Mouse (Mus musculus): ENCODE measurements around the gene Hoxc5. TPM values are rescaled to one million over a fixed set of nuclear protein-coding genes. Genes with fewer than 3 reads are reported as not detected.

Hoxc5 gene
- polyA plus RNA-seq, 1 experiment from 2014 or later = not detected

- no peak for ATAC-seq (replicated peaks; ENCODE audit: low FRiP score)
- Histone ChIP-seq H3K4me1 (replicated peaks; ENCODE audit: control insufficient read depth, insufficient read depth, low read length) (0 out of 2 replicates have a peak, but pooled peaks cover 2% of the 10 kb centered on the region), H3K27me3 (ENCODE audit: control insufficient read depth, insufficient read depth, low read length) (peaks cover 92% of the 10 kb centered on the region), H3K9ac (ENCODE audit: low read length) (no peak overlapping the region), H3K4me3 (ENCODE audit: low read depth, low read length) (no peak overlapping the region), H3K4me2 (ENCODE audit: low read depth, low read length, severe bottlenecking) (no peak overlapping the region), H3K36me3 (ENCODE audit: control insufficient read depth, insufficient read depth, low read length) (no peaks in the 10 kb centered on the region), H3K27ac (ENCODE audit: low read depth, low read length) (no peak overlapping the region), H3K9me3 (ENCODE audit: control insufficient read depth, low read length) (no peaks in the 10 kb centered on the region)
- DNase-seq (ENCODE audit: low spot score) = no peak
- WGBS = under 1% methylated on average over 21 of the region's 21 CpGs
Measured at GRCm38 (mm10) chr15:103059393-103059992, 92.2 kb downstream of the Hoxc5 start.

- Histone ChIP-seq H3K9me3 (ENCODE audit: control insufficient read depth, low read length) (no peaks in the 10 kb centered on the region), H3K9ac (ENCODE audit: low read length) (no peak overlapping the region), H3K27me3 (ENCODE audit: control insufficient read depth, insufficient read depth, low read length) (peaks cover 90% of the 10 kb centered on the region), H3K4me2 (ENCODE audit: low read depth, low read length, severe bottlenecking) (no peak overlapping the region), H3K4me1 (replicated peaks; ENCODE audit: control insufficient read depth, insufficient read depth, low read length) (0 out of 2 replicates have a peak, but pooled peaks cover 2% of the 10 kb centered on the region), H3K4me3 (ENCODE audit: low read depth, low read length) (no peak overlapping the region), H3K36me3 (ENCODE audit: control insufficient read depth, insufficient read depth, low read length) (no peaks in the 10 kb centered on the region), H3K27ac (ENCODE audit: low read depth, low read length) (no peak overlapping the region)
- no peak for DNase-seq (ENCODE audit: low spot score)
- WGBS = 2% methylated on average over 11 of the region's 11 CpGs
- no peak for ATAC-seq (replicated peaks; ENCODE audit: low FRiP score)
Measured at GRCm38 (mm10) chr15:103060021-103060340, 92.7 kb downstream of the Hoxc5 start.

GRCm38 (mm10) chr15:103060341-103061130 lies 93.3 kb downstream of the Hoxc5 start:
- no peak overlapping the region for H3K4me3 ChIP-seq (ENCODE audit: low read depth, low read length)
- 0 out of 2 replicates have a peak, but pooled peaks cover 2% of the 10 kb centered on the region for H3K4me1 ChIP-seq (replicated peaks; ENCODE audit: control insufficient read depth, insufficient read depth, low read length)
- no peak; the same call in 1 of the 2 replicates for ATAC-seq (replicated peaks; ENCODE audit: low FRiP score)
- no peak overlapping the region for H3K4me2 ChIP-seq (ENCODE audit: low read depth, low read length, severe bottlenecking)
- H3K27ac ChIP-seq (ENCODE audit: low read depth, low read length) = no peak overlapping the region
- H3K36me3 ChIP-seq (ENCODE audit: control insufficient read depth, insufficient read depth, low read length) = no peaks in the 10 kb centered on the region
- no peaks in the 10 kb centered on the region for H3K9me3 ChIP-seq (ENCODE audit: control insufficient read depth, low read length)
- no peak overlapping the region for H3K9ac ChIP-seq (ENCODE audit: low read length)
- peaks cover 90% of the 10 kb centered on the region for H3K27me3 ChIP-seq (ENCODE audit: control insufficient read depth, insufficient read depth, low read length)
- 1% methylated on average over 36 of the region's 36 CpGs for WGBS
- peak; percentile 68 for DNase-seq (ENCODE audit: low spot score)

GRCm38 (mm10) chr15:103061131-103061825 lies 94.0 kb downstream of the Hoxc5 start:
- Histone ChIP-seq H3K27me3 (ENCODE audit: control insufficient read depth, insufficient read depth, low read length) (peaks cover 91% of the 10 kb centered on the region), H3K9me3 (ENCODE audit: control insufficient read depth, low read length) (no peaks in the 10 kb centered on the region), H3K4me1 (replicated peaks; ENCODE audit: control insufficient read depth, insufficient read depth, low read length) (0 out of 2 replicates have a peak, but pooled peaks cover 2% of the 10 kb centered on the region), H3K36me3 (ENCODE audit: control insufficient read depth, insufficient read depth, low read length) (no peaks in the 10 kb centered on the region), H3K9ac (ENCODE audit: low read length) (no peak overlapping the region), H3K4me2 (ENCODE audit: low read depth, low read length, severe bottlenecking) (no peak overlapping the region), H3K27ac (ENCODE audit: low read depth, low read length) (no peak overlapping the region), H3K4me3 (ENCODE audit: low read depth, low read length) (no peak overlapping the region)
- ATAC-seq (replicated peaks; ENCODE audit: low FRiP score) = no peak
- under 1% methylated on average over 30 of the region's 30 CpGs for WGBS
- peak; percentile 56 for DNase-seq (ENCODE audit: low spot score)

- H3K27me3 ChIP-seq (ENCODE audit: control insufficient read depth, insufficient read depth, low read length) = peaks cover 86% of the 10 kb centered on the region
- no peak overlapping the region for H3K4me3 ChIP-seq (ENCODE audit: low read depth, low read length)
- no peak overlapping the region for H3K4me2 ChIP-seq (ENCODE audit: low read depth, low read length, severe bottlenecking)
- no peaks in the 10 kb centered on the region for H3K9me3 ChIP-seq (ENCODE audit: control insufficient read depth, low read length)
- ATAC-seq (replicated peaks; ENCODE audit: low FRiP score) (no peak), DNase-seq (ENCODE audit: low spot score) (no peak)
- H3K4me1 ChIP-seq (replicated peaks; ENCODE audit: control insufficient read depth, insufficient read depth, low read length) = 0 out of 2 replicates have a peak, but pooled peaks cover 2% of the 10 kb centered on the region
- H3K9ac ChIP-seq (ENCODE audit: low read length) = no peak overlapping the region
- 0% methylated on average over 2 of the region's 2 CpGs for WGBS
- H3K36me3 ChIP-seq (ENCODE audit: control insufficient read depth, insufficient read depth, low read length) = no peaks in the 10 kb centered on the region
- H3K27ac ChIP-seq (ENCODE audit: low read depth, low read length) = no peak overlapping the region
Measured at GRCm38 (mm10) chr15:103061988-103062387, 94.7 kb downstream of the Hoxc5 start.

DNA sequence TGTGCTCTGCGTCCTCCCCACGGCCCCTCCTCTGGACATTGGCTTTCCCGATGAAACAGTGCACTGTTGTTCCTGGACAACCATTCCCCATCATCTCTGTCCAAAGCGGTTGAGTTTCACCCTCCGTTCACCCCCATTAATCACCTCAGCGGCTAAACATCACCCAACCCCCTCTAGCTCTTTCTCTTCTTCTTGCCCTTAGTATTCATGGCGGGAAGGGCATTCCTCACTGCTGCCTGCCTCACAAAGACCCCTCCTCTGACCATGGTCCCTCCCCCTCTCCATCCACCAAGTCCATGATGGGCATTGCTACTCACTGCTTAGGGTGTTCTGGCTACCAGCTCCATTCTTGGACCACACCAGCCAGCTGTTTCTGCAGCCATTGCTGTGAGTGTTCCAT lies 98.4 kb downstream of the Hoxc5 start:
- no peak overlapping the region for H3K27ac ChIP-seq (ENCODE audit: low read depth, low read length)
- no peaks in the 10 kb centered on the region for H3K36me3 ChIP-seq (ENCODE audit: control insufficient read depth, insufficient read depth, low read length)
- no peaks in the 10 kb centered on the region for H3K4me1 ChIP-seq (replicated peaks; ENCODE audit: control insufficient read depth, insufficient read depth, low read length)
- WGBS = 56% methylated on average over 7 of the region's 7 CpGs
- H3K4me3 ChIP-seq (ENCODE audit: low read depth, low read length) = no peak overlapping the region
- no peak for ATAC-seq (replicated peaks; ENCODE audit: low FRiP score)
- peaks cover 88% of the 10 kb centered on the region for H3K27me3 ChIP-seq (ENCODE audit: control insufficient read depth, insufficient read depth, low read length)
- H3K9ac ChIP-seq (ENCODE audit: low read length) = no peak overlapping the region
- no peak overlapping the region for H3K4me2 ChIP-seq (ENCODE audit: low read depth, low read length, severe bottlenecking)
- no peaks in the 10 kb centered on the region for H3K9me3 ChIP-seq (ENCODE audit: control insufficient read depth, low read length)
- DNase-seq (ENCODE audit: low spot score) = no peak

MicroRNA genes within 50 kb of the gene (microRNA counts, 519-probe panel; counts per million panel counts)
- microRNA mmu-miR-615-3p (31.2 counts per million), microRNA mmu-miR-615-5p (31.2 counts per million)

Small RNAs within 50 kb of the gene (microRNA-seq; reads per million reads assigned to microRNA genes)
- gene Mir196a-2 (ENCODE audit: insufficient number of aligned reads) (4.2 reads per million), gene Mir615 (ENCODE audit: insufficient number of aligned reads) (12.6 reads per million, percentile 7 among the genes with 10 or more reads in this experiment)

Other genes with a start within 250 kb of the Hoxc5 start
- gene Calcoco1, start 245.3 kb upstream of the Hoxc5 start, polyA plus RNA-seq (2014; fragmentation: Nextera tagmentation; extraction: Ambion mirVana) = 30.4 and 31.1 TPM in 2 replicates
- gene Hoxc13, start 46.3 kb upstream of the Hoxc5 start, polyA plus RNA-seq (2014; fragmentation: Nextera tagmentation; extraction: Ambion mirVana) = 0.11 TPM in 1 of 2 replicates, not detected in the other
- not detected in 2 replicates for gene Hoxc12, start 30.7 kb upstream of the Hoxc5 start, polyA plus RNA-seq (2014; fragmentation: Nextera tagmentation; extraction: Ambion mirVana)
- gene Hoxc11, start 13.0 kb upstream of the Hoxc5 start, polyA plus RNA-seq (2014; fragmentation: Nextera tagmentation; extraction: Ambion mirVana) = not detected in 2 replicates
- gene Hoxc10, start 647 bp upstream of the Hoxc5 start, polyA plus RNA-seq (2014; fragmentation: Nextera tagmentation; extraction: Ambion mirVana) = not detected in 2 replicates
- gene Hoxc9, start 9.0 kb downstream of the Hoxc5 start, polyA plus RNA-seq (2014; fragmentation: Nextera tagmentation; extraction: Ambion mirVana) = not detected in 2 replicates
- gene Hoxc8, start 23.2 kb downstream of the Hoxc5 start, polyA plus RNA-seq (2014; fragmentation: Nextera tagmentation; extraction: Ambion mirVana) = not detected in 2 replicates
- not detected in 2 replicates for gene Hoxc6, start 30.8 kb downstream of the Hoxc5 start, polyA plus RNA-seq (2014; fragmentation: Nextera tagmentation; extraction: Ambion mirVana)
- gene Hoxc4, start 51.5 kb downstream of the Hoxc5 start, polyA plus RNA-seq (2014; fragmentation: Nextera tagmentation; extraction: Ambion mirVana) = not detected in 2 replicates
- 20.5 and 23.3 TPM in 2 replicates for gene Smug1, start 199.6 kb downstream of the Hoxc5 start, polyA plus RNA-seq (2014; fragmentation: Nextera tagmentation; extraction: Ambion mirVana)

All from forebrain, embryonic 11.5 days (tissue).